Mouse (Mus musculus): ENCODE results near the gene Rabl2.

GRCm38 (mm10) chr15:89547321-89547720, 44.4 kb downstream of the Rabl2 start:
- TF ChIP-seq CTCF (conservative IDR thresholded peaks at IDR 0.05; ENCODE audit: insufficient read depth, insufficient read length, low read depth, low read length) (no peak), POLR2A (IDR thresholded peaks at IDR 0.05; ENCODE audit: low read depth, low read length) (no peak)

All from kidney, adult 2 months (tissue).